Mouse (Mus musculus) CD4-positive, CD25-positive, alpha-beta regulatory T cell, adult 2 months (primary cell): ENCODE data around the gene Slc39a7.
A peak's percentile ranks its signal among the peaks of the same experiment; 100 is the strongest.

Source experiments
- DNase-seq: peaks from one replicate; pipeline ENCODE4 v3.0.0-alpha.2; 2012; ENCODE audit warnings: low read depth, low spot score

The Slc39a7 gene

DNA sequence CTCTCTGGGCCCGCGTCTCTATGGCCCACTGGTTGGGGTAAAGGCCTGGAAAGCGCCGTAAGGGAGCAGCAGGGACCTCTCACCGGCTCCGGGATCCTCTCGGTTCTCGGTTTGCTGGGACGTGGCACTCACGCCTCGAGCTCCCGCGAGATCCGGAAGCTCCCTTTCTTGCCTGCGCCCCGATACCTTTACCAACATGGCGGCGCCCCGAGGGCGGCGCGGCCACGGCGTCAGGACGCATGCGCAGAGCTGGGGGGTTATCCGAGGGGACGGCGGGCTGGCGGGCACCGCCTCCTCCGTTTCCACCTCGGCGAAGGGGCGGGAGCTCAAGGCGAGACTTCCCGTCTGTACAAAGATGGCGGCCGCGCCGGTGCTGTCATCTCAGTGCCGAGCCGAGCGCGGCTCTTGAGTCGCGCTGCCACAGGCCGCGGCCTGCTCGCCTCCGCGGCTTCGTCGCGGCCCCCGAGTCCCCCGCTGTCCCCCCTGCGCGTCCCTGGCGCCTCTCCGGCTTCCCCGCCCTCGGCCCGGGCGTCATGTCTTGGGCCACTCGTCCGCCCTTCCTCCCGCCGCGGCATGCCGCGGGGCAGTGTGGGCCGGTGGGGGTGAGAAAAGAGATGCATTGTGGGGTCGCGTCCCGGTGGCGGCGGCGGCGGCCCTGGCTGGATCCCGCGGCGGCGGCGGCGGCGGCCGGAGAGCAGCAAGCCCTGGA is at the start of gene Slc39a7, which contains the start of gene Rxrb:
Slc39a7 (minus strand) TSS at position 218 of the 709 bp plus-strand sequence.
Rxrb (plus strand) TSS at position 348 of the 709 bp plus-strand sequence.
- DNase-seq, result peak; percentile 100

- DNase-seq, result peak; percentile 80
Measured at GRCm38 (mm10) chr17:34079621-34080020, 48.1 kb upstream of the Slc39a7 start.

- DNase-seq, result no peak
Measured at GRCm38 (mm10) chr17:34079002-34079401, 47.5 kb upstream of the Slc39a7 start.

DNA sequence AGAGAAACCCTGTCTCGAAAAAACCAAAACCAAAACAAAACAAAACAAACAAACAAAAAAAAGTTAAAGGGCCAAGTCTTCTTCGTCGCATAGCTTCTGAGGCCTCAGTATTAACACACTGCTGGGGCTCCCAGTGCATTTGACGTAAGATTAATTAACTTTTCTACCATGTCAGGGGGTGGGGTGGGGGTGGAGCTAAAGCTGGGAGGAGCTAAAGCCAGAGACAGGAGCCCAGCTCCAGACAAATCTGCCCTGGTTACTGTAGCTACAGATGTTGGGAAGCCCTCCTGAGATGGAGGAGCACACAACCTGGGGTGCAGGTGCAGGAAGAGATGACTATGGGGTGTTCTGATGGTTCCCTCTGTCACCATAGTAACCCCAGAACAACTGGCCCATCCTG is 46.7 kb upstream of the Slc39a7 start:
- DNase-seq, result no peak

GRCm38 (mm10) chr17:34077549-34077948 is 46.1 kb upstream of the Slc39a7 start:
- peak; percentile 90 for DNase-seq

- DNase-seq, result peak; percentile 89
Measured at GRCm38 (mm10) chr17:34075271-34075670, 43.8 kb upstream of the Slc39a7 start.

- peak; percentile 32 for DNase-seq
Measured at GRCm38 (mm10) chr17:34072091-34072490, 40.6 kb upstream of the Slc39a7 start.

DNA sequence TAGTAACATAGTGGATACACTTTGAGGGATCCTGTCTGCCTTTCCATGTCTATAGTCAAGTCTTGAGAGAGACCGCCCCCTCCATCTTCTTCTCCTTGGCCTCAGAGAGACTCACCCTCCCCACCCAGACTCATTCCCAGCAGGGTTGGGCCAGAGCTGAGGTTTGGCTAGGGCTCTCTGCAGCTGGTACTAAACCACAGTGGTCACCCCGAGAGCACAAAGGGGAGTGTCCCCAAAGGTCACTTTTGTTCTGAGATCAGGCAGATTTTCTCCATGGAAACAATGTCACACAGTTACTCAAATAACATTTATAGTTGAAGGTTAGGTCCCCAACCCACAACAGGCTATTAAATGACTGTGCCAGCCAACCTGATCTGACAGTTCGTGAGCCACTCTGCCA is 37.4 kb upstream of the Slc39a7 start:
- DNase-seq, result no peak

- DNase-seq, result no peak
Measured at GRCm38 (mm10) chr17:34057224-34057623, 25.7 kb upstream of the Slc39a7 start.

DNA sequence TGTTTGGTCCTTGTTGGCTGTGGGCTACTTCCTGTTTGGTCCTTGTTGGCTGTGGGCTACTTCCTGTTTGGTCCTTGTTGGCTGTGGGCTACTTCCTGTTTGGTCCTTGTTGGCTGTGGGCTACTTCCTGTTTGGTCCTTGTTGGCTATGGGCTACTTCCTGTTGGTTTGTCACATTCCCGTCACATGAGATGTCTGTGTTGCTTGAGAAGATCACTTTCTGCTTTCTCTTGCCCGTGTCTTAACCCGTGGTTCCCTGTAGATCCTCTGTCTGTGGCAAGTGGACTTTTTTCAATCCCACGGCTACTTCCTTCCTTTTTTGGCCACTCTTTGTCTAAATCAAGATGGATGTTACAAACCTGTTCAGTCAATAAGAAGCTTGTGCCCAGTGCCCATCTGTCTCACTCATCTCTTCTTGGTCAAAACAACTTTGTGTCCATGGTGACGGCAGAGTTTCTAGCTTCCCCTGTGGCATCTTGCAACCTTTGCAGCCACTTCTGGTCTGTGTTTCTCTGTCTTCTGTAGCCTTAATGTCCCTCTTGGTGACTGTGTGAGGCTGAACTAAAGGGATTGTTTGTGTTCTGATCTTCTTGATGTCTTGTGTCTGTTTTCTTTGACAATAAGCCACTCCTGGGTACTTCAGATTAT is 16.0 kb upstream of the Slc39a7 start:
- DNase-seq, result peak; percentile 35

- DNase-seq, result no peak
Measured at GRCm38 (mm10) chr17:34045941-34046340, 14.5 kb upstream of the Slc39a7 start.

DNA sequence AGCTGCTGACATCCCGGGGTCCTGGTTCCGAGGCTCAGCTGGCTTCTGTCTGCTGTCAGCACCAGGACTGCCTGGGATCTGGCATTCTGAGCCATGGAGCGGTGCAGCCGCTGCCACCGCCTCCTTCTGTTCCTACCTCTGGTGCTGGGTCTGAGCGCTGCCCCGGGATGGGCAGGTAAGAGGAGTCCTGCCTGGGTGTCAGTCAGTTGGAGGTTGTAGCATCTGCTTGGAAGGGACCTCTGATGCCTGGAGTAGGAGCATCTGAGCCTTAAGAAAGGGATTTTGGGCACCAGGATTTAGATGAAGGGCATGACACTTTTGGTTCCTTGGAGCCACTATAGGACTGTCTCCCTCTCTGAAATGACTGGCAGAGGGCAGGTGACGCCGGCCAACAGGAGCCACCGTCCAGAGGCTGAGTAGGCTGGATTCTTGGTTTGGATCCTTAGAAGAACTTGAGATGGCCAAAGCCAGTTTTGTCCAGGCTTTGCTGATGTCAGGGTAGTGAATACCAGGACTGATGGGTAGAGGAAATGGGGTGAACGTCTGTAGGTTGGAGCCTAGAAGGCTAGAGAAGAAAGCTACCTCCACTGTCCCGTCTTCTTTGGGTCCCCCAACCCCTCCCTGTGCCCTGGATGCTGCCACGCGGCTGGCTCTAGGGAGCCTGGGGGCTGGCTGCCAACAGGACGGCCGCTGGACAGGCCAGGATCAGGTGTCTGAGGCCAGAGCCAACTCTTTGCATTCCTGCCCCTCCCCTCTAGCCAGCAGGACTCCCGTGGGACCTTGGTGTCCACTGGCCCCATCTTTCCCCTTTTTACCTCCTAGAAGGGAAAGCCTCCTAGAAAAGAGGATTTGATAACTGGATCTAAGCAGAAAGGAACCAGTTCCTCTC is 8.3 kb upstream of the Slc39a7 start:
- no peak for DNase-seq

GRCm38 (mm10) chr17:34038878-34039561 is 7.5 kb upstream of the Slc39a7 start, which contains the start of gene Col11a2:
Col11a2 (plus strand) TSS chr17:34039437.
- DNase-seq, result no peak

- no peak for DNase-seq
Measured at GRCm38 (mm10) chr17:34038440-34038839, 7.0 kb upstream of the Slc39a7 start.

GRCm38 (mm10) chr17:34037241-34037640 is 5.8 kb upstream of the Slc39a7 start:
- no peak for DNase-seq

DNA sequence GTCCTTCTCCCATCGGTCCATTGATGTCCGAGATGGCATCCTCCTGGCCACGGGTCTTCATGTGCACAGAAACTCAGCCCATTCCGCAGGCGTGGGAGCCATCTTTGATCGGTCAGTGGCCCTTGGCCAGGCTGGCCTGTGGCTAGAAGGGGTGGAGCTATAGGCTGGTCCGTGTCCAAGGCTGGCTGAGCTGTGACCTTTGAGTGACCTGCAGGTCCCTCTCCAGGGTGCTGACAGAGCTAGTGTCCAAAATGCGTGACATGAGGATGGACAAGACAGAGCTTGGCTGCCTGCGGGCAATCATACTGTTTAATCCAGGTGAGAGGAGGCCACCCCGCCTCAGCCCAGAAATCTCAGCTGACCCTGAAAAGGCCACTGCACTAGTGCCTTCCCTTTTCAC is 5.2 kb upstream of the Slc39a7 start:
- no peak for DNase-seq

DNA sequence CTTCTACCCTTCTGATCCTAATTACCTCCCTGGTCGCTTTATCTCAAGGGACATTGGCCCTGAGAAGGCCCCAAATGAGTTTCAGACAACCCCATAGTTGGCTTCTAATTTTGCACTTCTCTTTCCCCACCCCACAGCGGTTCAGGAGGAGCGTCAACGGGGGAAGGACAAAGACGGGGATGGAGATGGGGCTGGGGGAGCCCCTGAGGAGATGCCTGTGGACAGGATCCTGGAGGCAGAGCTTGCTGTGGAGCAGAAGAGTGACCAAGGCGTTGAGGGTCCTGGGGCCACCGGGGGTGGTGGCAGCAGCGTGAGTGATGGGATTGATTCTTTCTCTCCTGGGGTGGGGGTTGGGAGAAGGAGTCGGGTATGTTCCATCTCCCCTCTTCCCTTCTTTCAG is 4.0 kb upstream of the Slc39a7 start:
- no peak for DNase-seq

DNA sequence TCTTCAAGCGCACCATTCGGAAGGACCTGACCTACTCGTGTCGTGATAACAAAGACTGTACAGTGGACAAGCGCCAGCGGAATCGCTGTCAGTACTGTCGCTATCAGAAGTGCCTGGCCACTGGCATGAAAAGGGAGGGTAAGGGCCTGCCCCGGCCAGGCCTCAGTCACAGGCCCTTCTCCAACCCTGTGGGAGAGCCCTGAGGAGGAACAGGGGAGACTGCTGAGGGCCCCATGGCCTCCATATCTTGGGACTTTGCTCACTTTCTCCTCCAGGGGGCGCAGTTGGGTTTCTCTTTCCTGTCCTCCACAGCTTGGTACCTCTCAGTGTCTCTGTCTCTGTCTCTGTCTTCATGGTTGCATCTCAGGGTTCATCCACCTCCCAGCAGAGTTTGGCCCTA is 2.6 kb upstream of the Slc39a7 start:
- DNase-seq, result peak; percentile 86

DNA sequence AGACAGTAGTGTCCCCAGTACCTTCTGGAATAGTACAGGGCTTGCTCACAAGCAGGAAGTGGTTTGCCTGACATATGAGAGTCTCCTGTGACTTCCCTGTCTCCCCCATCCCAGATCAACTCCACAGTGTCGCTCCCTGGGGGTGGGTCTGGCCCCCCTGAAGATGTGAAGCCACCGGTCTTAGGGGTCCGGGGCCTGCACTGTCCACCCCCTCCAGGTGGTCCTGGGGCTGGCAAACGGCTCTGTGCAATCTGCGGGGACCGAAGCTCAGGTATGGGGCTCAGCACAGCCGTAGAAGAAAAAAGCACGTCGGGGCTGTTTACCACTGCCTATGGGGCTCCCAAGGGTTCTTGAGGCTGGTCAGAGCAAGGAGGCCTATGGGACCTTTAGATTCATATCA is 2.0 kb upstream of the Slc39a7 start:
- peak; percentile 16 for DNase-seq

DNA sequence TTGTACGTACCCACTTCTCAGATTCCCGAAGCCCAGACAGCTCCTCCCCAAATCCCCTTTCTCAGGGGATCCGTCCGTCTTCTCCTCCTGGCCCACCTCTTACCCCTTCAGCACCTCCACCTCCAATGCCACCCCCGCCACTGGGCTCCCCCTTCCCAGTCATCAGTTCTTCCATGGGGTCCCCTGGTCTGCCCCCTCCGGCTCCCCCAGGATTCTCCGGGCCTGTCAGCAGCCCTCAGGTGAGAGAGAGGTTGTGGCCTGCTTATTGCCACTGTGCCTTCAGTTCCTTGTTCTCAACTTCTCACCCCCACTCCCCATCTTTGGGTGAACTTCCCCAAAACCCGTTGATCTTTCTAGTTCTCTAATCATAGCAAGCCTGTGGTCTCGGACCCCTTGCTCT is 1.3 kb upstream of the Slc39a7 start:
- DNase-seq, result peak; percentile 24

DNA sequence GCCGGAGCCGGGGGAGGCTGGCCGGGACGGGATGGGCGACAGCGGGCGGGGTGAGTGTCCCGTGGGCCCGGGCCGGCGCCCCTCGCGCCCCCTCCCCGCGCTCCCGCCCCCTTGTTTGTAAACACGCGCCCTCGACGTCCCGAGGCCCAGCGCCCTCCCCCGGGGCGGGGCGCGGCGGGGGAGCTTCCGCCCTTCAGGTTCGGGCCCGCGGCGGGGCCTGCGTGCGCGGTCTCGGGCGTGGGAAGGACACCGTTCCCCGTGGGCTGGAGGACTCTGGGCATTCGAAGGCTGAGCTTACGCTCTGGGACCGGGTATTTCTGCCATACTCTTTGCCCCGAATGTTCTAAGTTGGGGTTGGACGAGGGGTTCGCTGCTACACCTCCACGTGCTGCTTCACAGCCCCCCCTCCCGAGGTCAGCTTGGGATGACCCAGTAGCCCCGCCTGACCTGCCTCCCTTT is 721 bp upstream of the Slc39a7 start:
- DNase-seq, result peak; percentile 85
